Mouse (Mus musculus): Measurements from ENCODE around the gene RPS10-NUDT3.

Gene RPS10-NUDT3

DNA sequence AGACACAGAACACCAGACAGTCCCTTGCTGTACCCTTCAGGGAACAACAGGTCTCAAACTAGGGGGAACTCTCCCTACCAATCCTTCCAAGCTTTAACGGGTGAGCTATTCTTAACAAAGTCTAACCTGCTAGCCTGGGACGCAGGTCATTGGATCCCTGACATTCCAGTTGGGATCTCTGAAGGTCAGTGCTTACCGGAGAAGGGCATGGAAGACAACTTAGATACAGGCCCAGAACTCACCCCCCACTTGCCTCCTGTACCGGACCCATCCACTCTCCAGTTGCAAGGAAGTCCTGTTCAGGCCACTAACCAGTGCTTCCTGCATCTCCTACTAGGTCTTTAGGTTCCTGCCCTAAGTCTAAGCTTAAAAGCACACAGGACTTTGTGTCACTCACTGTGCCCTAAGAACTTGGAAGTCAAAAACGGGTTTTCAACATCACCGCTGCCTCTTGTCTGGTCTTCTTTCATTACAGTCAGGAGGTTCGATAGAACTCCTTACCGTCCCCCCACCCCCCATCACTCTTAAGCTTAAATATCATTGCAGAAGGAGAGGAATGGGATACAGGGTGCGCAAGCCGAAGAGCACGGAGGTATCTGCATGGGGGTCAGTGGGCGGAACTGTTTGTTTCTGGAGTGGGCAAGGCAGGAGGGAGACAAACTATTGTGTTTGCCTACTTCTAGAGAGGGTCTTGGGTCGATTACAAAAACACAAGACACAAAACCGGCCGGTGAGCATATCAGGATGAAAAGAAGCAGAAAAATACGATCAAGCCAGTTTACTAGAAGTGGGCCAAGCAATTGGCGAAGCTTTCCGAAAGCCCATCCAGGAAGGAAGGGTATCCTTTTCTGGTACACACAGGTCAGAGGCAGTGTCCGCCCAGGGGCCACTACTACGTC is 80.7 kb downstream of the RPS10-NUDT3 start:
- no peak for DNase-seq (ENCODE audit: low spot score in 2 of 2)

DNA sequence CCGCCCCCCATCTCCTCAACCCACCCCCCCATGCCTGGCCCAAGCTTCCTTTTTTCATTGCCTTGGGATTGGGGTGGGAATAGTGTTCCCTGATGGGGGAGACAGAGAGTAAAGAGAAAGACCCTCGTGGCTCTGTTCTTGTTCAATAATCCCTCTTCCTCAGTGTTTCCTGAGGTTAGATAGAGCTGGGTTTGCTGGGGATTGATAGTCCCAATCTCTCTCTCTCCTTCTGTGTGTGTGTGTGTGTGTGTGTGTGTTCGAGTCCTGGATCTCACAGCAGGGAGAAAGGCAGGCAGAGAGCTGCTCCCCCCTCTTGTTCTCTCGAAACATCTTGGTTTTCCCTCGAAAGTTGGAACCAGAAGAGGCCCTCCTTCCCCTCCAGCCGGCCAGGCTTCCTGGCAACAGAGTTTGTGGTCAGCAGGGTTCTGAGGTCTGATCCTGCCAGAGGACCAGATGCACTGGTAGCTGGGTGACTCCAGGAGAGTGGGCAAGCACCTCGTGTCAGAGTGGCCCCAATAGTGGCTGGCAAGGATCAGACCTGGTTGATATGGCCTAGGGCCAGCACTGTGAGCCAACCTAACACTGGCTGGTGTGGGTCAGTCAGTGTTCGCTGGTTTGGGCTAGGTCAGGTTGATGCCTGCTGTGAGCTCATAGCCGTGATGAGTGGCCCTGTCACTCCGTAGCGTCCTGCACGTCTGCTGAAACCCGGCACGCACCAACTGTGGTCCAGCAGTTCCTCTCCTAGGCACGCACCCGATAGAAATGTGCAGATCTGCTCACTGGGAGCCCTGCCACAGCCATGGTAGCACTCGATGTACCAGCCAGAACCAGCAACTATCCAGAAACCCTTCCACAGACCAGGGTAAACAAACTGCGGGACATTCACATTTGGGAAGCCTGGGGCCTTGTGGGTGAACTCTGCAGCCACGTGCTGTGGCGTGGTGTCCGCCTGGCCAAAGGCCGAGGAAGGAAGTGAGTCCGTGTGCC is 82.5 kb downstream of the RPS10-NUDT3 start:
- no peak for DNase-seq (ENCODE audit: low spot score in 2 of 2)

DNA sequence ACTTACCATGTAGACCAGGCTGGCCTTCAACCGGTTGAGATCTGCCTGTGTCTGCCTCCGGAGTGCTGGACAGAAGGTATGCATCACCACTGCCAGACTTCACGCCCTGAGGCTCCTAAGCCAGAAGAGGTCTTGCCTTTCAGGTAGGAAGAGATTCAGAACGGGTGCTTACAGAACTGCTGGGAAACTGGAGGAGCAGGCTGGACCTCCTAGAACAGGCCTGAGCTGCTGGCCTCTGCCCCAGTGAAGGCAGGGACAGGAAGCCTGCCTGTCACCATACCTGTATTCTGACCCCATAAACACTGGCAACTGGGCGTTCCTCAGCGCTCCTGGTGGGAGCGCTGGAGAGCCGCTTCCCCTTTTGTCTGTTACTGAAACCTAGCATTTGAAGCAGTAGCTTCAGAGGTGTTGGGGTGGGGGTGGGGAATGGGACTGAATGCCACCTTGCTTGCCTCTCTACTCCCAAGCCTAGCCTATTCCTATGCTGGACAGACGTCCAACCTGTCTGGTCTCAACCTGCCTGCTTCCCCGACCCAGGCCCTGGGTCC is 83.6 kb downstream of the RPS10-NUDT3 start:
- no peak for DNase-seq (ENCODE audit: low spot score in 2 of 2)

DNA sequence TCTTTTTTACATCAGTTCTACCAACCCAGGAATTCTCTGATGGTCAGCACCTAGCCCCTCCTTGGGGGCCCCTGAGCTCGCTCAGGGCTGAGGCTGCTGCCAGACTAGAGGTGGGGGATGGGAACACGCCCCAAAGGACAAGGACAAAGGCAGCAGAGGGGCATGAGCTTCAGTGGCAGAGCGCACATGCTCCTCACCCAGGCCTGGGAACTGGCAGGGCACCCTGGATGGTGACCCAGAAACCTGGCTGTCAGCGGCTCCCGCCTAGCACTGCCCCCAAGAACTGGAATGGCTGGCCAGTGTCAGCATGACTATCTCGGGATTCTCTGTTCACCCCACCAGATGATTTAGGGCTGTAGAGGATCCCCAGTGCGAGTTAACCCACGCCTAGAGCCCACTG is 85.8 kb downstream of the RPS10-NUDT3 start:
- DNase-seq (ENCODE audit: low spot score in 2 of 2): no peak

DNA sequence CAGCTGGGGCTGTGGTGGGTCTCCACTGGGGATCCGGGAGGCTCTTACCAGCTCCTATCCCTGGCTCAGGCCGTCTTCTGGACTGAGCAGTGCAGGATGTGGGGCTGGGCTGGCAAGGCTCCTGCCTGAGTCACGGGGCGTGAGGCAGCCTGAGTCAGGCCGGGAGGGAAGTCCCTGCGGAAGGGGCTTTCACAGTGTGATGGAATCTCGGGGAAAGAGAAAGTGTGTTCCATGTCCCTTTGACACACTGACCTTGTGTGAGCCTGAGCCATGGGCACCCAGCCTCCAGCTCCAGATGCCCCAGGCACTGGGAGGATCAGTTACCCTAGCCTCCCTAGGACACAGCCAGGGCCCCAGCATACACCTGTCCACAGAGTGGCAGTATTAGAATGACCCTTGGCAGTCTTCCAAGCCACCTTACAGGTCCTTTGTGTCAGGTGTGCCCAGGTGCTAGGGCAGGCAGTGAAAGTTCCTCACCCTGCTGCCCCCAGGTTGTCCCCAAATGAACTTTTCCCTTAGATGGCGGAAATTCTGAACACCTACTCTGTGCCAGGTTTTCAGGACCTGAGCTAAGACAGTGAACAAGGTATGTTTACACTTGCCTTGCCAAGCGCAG is 87.7 kb downstream of the RPS10-NUDT3 start:
- DNase-seq (ENCODE audit: low spot score in 2 of 2): no peak

DNA sequence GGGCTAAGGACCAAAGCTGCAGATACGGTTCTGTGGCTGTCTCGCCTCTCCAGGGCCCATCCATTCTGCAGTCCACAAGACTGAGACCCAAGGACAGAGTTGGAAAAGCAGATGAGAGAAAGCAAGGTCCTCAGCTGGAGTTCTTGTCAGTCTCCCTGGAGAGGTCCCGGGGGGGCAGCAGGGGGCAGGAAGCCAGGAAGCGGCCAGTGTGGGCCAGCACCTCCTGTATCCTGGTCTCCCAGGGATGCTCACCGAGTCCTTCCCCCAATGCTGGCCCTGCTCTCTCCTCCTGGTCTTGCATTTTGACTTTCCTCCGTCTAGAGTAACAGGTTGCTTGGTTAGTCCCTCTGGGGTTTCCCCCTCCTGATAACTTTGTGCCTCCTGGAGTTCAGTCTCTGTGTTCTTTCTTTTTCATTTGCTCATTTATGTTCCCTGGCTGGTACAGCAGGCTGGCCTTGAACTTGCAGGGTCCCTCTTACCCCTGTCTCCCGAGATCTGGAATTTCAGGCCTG is 88.4 kb downstream of the RPS10-NUDT3 start:
- no peak for DNase-seq (ENCODE audit: low spot score in 2 of 2)

DNA sequence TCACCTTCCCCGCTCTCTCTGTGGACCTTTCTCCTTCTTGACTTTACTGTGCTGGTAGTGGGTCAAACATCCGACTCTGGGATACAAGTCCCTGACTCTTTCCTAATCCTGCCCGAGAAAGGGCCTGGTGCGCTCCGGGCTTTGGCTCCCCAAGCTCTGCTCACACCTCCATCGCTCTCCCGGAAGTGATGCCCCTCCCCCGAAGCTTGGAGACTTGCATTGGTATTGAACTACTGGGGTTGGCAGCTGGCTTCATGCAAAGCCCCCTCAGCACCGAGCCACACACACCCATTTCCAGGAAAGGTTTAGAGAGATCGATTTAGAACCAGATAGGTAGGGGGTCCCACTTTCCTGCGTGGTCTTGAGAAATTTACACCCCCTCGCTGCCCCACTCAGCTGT is 89.0 kb downstream of the RPS10-NUDT3 start:
- DNase-seq (ENCODE audit: low spot score in 2 of 2): no peak

DNA sequence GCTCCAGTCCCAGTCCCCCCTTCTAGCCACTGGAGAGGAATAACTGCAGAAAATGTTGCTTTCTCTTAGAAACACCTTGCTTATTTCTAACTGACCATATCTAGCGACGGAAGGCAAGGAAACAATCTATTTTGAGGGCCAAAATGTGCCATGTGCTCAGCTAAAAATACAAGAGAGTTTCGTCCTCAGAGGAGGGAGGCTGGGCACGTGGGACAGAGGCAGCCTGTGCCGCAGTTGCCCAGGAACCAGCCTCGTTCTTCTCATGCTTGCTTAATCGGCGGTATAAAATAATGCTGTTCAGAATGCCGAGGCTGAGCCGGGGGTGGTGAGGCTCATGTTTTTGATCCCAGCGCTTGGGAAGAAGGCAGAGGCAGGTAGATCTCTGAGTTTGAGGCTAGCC is 90.5 kb downstream of the RPS10-NUDT3 start:
- DNase-seq (ENCODE audit: low spot score in 2 of 2): no peak

DNA sequence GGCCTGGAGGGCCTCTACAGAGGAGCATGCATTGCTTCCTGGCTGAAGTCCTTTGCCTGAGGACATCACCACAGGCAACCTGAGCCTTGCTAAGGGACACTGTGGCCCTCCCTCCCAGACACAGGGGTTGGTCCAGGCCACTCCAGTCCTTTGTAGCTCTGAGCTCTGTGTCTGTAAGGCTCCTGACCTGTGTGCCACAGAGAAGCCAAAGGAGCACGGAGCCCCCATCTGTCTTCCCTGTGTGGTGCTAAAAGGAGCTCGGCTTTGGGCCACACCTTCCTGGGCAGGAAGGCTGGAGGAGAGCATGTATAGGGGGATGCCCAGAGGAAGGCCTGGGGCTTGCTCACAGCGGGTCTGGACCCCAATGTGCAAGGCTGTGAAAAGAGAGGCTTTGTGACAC is 93.0 kb downstream of the RPS10-NUDT3 start:
- DNase-seq (ENCODE audit: low spot score in 2 of 2): no peak

DNA sequence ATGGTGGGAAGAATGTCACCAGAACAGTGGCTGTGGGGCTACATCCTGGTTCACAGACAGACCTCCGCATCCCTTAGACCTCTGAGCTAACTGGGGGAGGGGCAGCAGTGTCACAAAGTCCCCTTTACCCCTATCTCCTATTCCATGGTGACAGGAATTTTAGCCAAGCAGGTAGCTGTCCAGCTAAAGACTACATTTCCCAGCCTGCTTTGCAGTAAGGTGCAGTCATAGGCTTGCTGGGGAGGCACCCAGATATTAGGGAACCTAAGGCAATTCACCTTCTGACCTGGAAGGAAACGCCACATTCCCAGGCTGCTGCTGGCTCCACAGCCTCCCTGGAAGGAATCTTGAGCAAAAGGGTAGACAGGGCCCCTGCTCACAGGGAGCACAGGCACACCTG is 93.8 kb downstream of the RPS10-NUDT3 start:
- DNase-seq (ENCODE audit: low spot score in 2 of 2): no peak

DNA sequence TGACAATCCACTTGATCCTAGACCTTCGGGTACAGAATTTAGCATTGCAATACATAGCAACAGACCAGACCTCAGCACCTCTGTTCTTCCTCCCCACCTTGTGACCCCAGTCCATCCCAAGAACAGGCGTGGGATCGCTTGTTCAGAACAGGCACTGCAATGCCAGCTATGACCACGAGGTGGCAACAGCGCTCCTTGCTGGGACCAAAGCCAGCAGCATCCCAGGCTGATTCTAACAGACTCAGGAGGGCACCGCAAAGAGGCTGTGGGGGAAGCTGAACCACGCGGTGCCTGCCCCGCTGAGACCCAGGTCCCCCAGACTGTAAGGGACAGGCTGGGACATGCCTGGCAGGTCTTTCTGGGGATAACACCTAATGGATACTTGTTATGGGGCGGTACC is 100.3 kb downstream of the RPS10-NUDT3 start:
- DNase-seq (ENCODE audit: low spot score in 2 of 2): peak; percentile 85 to 92

DNA sequence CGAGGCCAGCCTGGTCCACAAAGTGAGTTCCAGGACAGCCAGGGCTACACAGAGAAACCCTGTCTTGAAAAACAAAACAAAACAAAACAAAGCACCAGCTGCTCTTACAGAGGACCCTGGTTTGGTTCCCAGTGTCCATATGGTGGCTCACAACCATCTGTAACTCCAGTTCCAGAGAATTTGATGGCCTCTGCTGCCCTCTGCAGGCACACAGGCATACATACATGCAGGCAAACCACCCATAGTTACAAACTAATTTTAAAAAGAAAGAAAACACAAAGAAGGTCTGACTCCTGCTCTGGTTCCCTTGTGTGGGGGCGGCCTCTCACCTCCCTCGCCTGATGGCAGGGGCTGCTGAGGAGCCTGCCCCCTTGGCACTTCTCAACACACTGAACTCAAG is 101.7 kb downstream of the RPS10-NUDT3 start:
- DNase-seq (ENCODE audit: low spot score in 2 of 2): no peak

DNA sequence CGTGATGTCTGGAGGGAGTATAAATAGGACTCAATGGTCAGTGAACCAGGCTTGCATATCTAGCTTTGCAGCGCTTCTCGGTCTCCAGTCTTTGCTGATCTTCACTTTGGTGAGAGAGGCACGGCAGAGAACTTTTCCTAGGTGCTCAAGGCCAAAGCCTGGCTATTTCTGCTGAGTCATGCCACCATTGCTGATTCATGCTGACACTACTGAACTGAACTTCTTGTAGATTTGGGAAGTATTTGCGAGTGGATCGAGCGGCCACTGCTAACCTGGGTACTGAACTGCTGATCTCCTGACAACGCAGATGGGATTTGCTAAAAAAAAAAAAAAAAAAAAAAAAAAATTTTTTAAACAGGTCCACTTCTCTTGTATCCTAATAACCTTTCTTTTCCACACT is 102.9 kb downstream of the RPS10-NUDT3 start:
- DNase-seq (ENCODE audit: low spot score in 2 of 2): no peak
